Mouse (Mus musculus): ENCODE measurements around the gene Nfe2.

GRCm38 (mm10) chr15:103242885-103243284, 15.3 kb downstream of the Nfe2 start:
- no peak for TF ChIP-seq POLR2A (IDR thresholded peaks at IDR 0.05; ENCODE audit: low read depth, low read length)
- TF ChIP-seq CTCF (IDR thresholded peaks at IDR 0.05; ENCODE audit: extremely low read depth, insufficient read length, insufficient replicate concordance, low read depth, low read length) = no peak
